Mouse (Mus musculus): ENCODE measurements around the gene Utrn. TPM values are rescaled to one million over a fixed set of nuclear protein-coding genes. Genes with fewer than 3 reads are reported as not detected.

Gene Utrn
- polyA plus RNA-seq, 1 experiment from 2014 or later: 67.9 TPM

DNA sequence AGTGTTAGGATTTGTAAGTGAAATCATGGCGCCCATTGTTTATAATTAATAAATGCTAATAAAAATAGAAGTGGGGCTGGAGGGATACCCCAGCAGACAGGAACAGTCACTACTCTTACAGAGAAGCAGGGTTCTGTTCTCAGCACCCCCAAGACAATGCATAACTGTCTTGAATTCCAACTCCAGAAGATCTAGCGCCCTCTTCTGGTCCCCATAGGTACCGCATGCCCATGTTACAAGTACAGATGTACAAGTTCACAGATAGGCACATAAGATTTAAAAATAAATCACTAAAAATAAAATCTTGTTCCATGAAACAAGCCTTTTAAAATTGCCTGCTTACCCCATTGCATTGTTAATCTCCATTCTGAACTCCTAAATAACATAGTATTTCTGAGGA is 168.6 kb downstream of the Utrn start:
- no peak overlapping the region for H3K9ac ChIP-seq
- ATAC-seq (ENCODE audit: insufficient read depth) (no peak), DNase-seq (peak; percentile 17)
- H3K4me2 ChIP-seq: no peak overlapping the region
- H3K9me3 ChIP-seq (ENCODE audit: low read depth, low read length): no peaks in the 10 kb centered on the region
- peaks cover 12% of the 10 kb centered on the region for H3K36me3 ChIP-seq (ENCODE audit: insufficient read depth)
- WGBS: 86% methylated on average over 3 of the region's 3 CpGs
- H3K27me3 ChIP-seq (ENCODE audit: insufficient read depth, low read length): no peaks in the 10 kb centered on the region
- H3K4me1 ChIP-seq (ENCODE audit: insufficient read depth): 0 out of 2 replicates have a peak, but pooled peaks cover 5% of the 10 kb centered on the region
- peak; percentile 37; the same call in 1 of the 2 replicates for TF ChIP-seq CTCF (IDR thresholded peaks at IDR 0.05; ENCODE audit: low read depth)
- H3K4me3 ChIP-seq (ENCODE audit: low read depth, low read length): no peak overlapping the region
- no peak overlapping the region for H3K27ac ChIP-seq (ENCODE audit: low read depth)

DNA sequence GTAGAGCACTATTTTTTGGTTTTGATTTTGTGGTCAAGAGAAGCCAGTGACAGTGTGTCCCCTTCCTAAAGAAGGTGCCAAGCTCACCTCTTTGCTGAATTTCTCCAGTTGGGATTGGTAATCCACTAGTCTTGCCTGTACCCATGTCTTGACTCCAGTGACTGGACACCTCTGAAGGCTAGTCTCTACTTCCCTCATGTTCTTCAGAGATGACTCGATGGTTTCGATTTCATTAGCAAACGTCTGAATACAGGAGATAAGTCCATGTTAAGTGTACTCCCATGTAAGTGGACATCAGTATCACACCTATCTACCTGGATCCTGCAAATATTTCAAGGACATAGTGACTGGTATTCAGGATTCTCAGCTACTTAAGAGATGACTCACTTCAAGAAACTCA is 171.3 kb downstream of the Utrn start:
- ATAC-seq (ENCODE audit: insufficient read depth) (no peak), DNase-seq (no peak)
- 90% methylated on average over 3 of the region's 3 CpGs for WGBS
- H3K4me3 ChIP-seq (ENCODE audit: low read depth, low read length): no peak overlapping the region
- H3K27me3 ChIP-seq (ENCODE audit: insufficient read depth, low read length): no peaks in the 10 kb centered on the region
- H3K9ac ChIP-seq: no peak overlapping the region
- no peaks in the 10 kb centered on the region for H3K9me3 ChIP-seq (ENCODE audit: low read depth, low read length)
- TF ChIP-seq CTCF (IDR thresholded peaks at IDR 0.05; ENCODE audit: low read depth): no peak
- H3K36me3 ChIP-seq (ENCODE audit: insufficient read depth): peaks cover 18% of the 10 kb centered on the region
- no peak overlapping the region for H3K4me2 ChIP-seq
- H3K4me1 ChIP-seq (ENCODE audit: insufficient read depth): peaks cover 5% of the 10 kb centered on the region; the same call in 1 of the 2 replicates
- no peak overlapping the region for H3K27ac ChIP-seq (ENCODE audit: low read depth)

DNA sequence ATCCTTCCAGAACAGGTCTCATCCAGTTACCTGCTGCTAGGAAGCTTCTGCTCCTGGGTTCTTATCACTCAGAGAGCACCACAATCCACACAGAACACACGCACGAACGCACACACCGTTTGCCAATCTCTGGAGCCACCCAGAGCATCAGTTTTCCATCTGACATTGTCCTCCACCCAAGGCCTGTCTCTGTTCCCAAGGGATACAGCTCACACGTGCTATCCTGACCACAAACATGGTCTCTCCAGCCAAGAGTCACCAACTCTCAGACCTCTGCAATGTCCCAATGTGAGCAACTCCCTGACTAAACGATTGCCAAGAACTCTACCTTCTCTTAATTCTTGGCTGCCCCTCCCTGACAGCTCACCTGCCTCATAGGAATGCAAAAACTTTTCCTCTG is 172.5 kb downstream of the Utrn start:
- TF ChIP-seq CTCF (IDR thresholded peaks at IDR 0.05; ENCODE audit: low read depth): no peak
- Histone ChIP-seq H3K4me1 (ENCODE audit: insufficient read depth) (no peaks in the 10 kb centered on the region; the same call in 1 of the 2 replicates), H3K27me3 (ENCODE audit: insufficient read depth, low read length) (no peaks in the 10 kb centered on the region), H3K4me2 (no peak overlapping the region), H3K4me3 (ENCODE audit: low read depth, low read length) (no peak overlapping the region), H3K36me3 (ENCODE audit: insufficient read depth) (peaks cover 22% of the 10 kb centered on the region), H3K9me3 (ENCODE audit: low read depth, low read length) (no peaks in the 10 kb centered on the region), H3K27ac (ENCODE audit: low read depth) (no peak overlapping the region), H3K9ac (no peak overlapping the region)
- DNase-seq (no peak), ATAC-seq (ENCODE audit: insufficient read depth) (no peak)
- WGBS: 85% methylated on average over 6 of the region's 6 CpGs

DNA sequence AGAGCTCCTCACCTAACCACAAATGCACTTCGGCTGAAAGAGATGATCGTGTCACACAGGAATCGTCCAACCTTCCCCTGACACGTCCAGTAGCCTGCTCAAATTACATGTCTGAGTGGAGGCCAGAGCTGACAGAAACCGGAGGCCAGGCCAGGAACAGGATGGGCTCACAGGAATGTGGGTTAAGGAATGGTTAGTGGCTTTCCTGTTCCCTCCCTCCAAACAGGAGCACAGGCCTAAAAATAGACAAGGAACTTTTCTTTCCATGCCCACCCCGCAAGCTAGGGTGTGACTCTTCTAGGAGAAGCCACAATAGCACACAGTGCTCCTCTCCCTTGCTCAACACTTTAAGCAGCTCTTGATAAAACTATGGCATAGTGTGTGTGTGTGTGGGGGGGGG is 174.4 kb downstream of the Utrn start:
- WGBS: 4% methylated on average over 6 of the region's 6 CpGs
- H3K27ac ChIP-seq (ENCODE audit: low read depth): peak overlapping the region; percentile 30; the same call in 1 of the 2 replicates
- H3K4me1 ChIP-seq (ENCODE audit: insufficient read depth): no peaks in the 10 kb centered on the region; the same call in 1 of the 2 replicates
- H3K36me3 ChIP-seq (ENCODE audit: insufficient read depth): peaks cover 22% of the 10 kb centered on the region
- H3K9me3 ChIP-seq (ENCODE audit: low read depth, low read length): no peaks in the 10 kb centered on the region
- H3K4me3 ChIP-seq (ENCODE audit: low read depth, low read length): no peak overlapping the region
- H3K4me2 ChIP-seq: no peak overlapping the region
- no peak for TF ChIP-seq CTCF (IDR thresholded peaks at IDR 0.05; ENCODE audit: low read depth)
- DNase-seq (peak; percentile 57), ATAC-seq (ENCODE audit: insufficient read depth) (peak; percentile 82)
- H3K27me3 ChIP-seq (ENCODE audit: insufficient read depth, low read length): no peaks in the 10 kb centered on the region
- no peak overlapping the region; the same call in 1 of the 2 replicates for H3K9ac ChIP-seq

DNA sequence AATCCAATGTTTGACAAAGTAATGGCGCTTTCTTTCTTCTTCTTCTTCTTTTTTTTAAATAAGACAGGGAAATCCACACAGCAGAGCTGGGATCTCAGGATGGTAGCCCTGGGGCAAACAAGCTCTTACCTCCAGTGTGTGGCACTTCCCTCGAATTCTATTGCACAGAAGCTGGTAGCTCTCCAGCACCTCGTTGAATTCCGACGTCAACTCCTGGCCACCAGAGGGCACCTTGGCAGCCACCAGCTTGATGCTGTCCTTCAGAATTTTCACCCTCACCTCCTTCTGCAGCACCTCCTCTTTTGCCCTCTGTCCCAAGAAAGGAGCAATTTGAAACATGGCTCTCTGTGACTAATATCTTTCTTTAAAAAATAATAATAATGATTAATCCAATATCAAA is 178.6 kb downstream of the Utrn start:
- ATAC-seq (ENCODE audit: insufficient read depth) (no peak), DNase-seq (peak; percentile 82)
- H3K4me1 ChIP-seq (ENCODE audit: insufficient read depth): no peaks in the 10 kb centered on the region; the same call in 1 of the 2 replicates
- H3K4me3 ChIP-seq (ENCODE audit: low read depth, low read length): no peak overlapping the region
- TF ChIP-seq CTCF (IDR thresholded peaks at IDR 0.05; ENCODE audit: low read depth): peak; percentile 76
- H3K27ac ChIP-seq (ENCODE audit: low read depth): no peak overlapping the region
- H3K36me3 ChIP-seq (ENCODE audit: insufficient read depth): peaks cover 17% of the 10 kb centered on the region
- no peaks in the 10 kb centered on the region for H3K27me3 ChIP-seq (ENCODE audit: insufficient read depth, low read length)
- 17% methylated on average over 5 of the region's 5 CpGs for WGBS
- no peak overlapping the region for H3K9ac ChIP-seq
- H3K4me2 ChIP-seq: no peak overlapping the region
- no peaks in the 10 kb centered on the region for H3K9me3 ChIP-seq (ENCODE audit: low read depth, low read length)

DNA sequence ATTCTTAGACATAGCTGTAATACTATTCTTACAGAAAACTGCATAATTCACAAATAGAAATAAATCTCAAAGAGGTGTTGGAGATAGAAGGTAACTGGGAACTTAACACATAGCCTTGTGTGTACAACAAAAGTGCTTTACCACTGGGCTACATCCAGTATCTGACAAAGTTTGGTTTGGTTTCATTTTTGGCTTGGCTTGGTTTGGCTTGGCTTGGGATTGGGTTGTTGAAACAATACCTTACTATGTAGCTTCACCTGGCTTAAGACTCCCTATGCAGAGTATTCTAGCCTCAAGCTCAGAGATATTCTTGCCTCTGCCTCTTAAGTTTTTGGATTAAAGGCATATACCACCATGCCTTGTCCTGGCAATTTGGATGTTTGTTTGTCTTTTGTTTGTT is 183.5 kb downstream of the Utrn start:
- Histone ChIP-seq H3K9me3 (ENCODE audit: low read depth, low read length) (no peaks in the 10 kb centered on the region), H3K4me2 (no peak overlapping the region), H3K9ac (no peak overlapping the region), H3K4me1 (ENCODE audit: insufficient read depth) (no peaks in the 10 kb centered on the region), H3K27me3 (ENCODE audit: insufficient read depth, low read length) (no peaks in the 10 kb centered on the region), H3K4me3 (ENCODE audit: low read depth, low read length) (no peak overlapping the region), H3K27ac (ENCODE audit: low read depth) (no peak overlapping the region), H3K36me3 (ENCODE audit: insufficient read depth) (peaks cover 27% of the 10 kb centered on the region)
- DNase-seq: no peak
- no peak for ATAC-seq (ENCODE audit: insufficient read depth)
- TF ChIP-seq CTCF (IDR thresholded peaks at IDR 0.05; ENCODE audit: low read depth): no peak

DNA sequence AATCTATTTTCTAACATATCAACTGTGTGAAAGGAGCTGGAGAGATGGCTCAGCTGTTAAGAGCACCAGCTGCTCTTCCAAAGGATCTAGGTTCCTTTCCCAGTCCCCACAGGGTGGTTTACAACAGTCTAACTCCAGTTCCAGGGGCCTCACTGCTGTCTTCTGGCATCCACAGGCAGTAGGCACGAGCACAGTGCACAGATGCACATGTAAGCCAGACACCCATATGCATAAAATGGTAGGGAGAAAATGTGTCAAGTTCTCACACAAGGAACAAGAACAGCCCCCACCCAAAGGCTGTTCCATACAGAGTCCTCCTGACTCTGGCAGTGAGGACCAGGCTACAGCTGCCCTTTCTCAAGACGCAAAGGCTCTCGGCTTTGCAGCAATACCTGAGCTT is 185.1 kb downstream of the Utrn start:
- H3K9ac ChIP-seq: no peak overlapping the region
- H3K27ac ChIP-seq (ENCODE audit: low read depth): no peak overlapping the region
- DNase-seq (no peak), ATAC-seq (ENCODE audit: insufficient read depth) (no peak)
- no peak overlapping the region for H3K4me3 ChIP-seq (ENCODE audit: low read depth, low read length)
- H3K36me3 ChIP-seq (ENCODE audit: insufficient read depth): peaks cover 38% of the 10 kb centered on the region
- no peak for TF ChIP-seq CTCF (IDR thresholded peaks at IDR 0.05; ENCODE audit: low read depth)
- no peaks in the 10 kb centered on the region for H3K27me3 ChIP-seq (ENCODE audit: insufficient read depth, low read length)
- 77% methylated on average over 3 of the region's 3 CpGs for WGBS
- H3K4me1 ChIP-seq (ENCODE audit: insufficient read depth): no peaks in the 10 kb centered on the region
- H3K4me2 ChIP-seq: no peak overlapping the region
- no peaks in the 10 kb centered on the region for H3K9me3 ChIP-seq (ENCODE audit: low read depth, low read length)

DNA sequence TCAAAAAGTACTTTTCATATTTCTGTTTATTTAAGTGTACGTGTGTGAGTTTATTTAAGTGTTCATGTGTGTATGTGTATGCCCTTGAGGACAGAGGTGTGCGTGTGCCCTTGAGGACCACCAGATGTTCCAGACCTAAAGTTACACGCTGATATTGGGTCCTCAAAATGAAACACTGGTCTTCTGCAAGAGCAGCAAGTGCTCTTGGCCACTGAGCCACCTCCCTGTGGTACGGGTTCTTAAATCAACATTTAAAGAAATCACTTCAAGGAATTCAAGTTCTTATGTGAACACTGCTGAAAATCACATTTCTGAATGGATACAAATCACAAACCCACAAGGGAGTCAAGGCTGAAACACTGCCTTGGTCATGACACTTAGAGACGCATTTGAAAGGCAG is 195.9 kb downstream of the Utrn start:
- no peak for TF ChIP-seq CTCF (IDR thresholded peaks at IDR 0.05; ENCODE audit: low read depth)
- H3K4me1 ChIP-seq (ENCODE audit: insufficient read depth): no peaks in the 10 kb centered on the region
- DNase-seq: peak; percentile 9
- no peak overlapping the region for H3K27ac ChIP-seq (ENCODE audit: low read depth)
- ATAC-seq (ENCODE audit: insufficient read depth): no peak; the same call in 1 of the 2 replicates
- H3K4me3 ChIP-seq (ENCODE audit: low read depth, low read length): no peak overlapping the region
- no peaks in the 10 kb centered on the region for H3K9me3 ChIP-seq (ENCODE audit: low read depth, low read length)
- H3K4me2 ChIP-seq: no peak overlapping the region
- H3K27me3 ChIP-seq (ENCODE audit: insufficient read depth, low read length): no peaks in the 10 kb centered on the region
- H3K36me3 ChIP-seq (ENCODE audit: insufficient read depth): peaks cover 38% of the 10 kb centered on the region
- 49% methylated on average over 5 of the region's 5 CpGs for WGBS
- no peak overlapping the region for H3K9ac ChIP-seq
